Mouse (Mus musculus) testis, adult 2 months (tissue): ENCODE data around the gene Ybey. TPM values are rescaled to one million over a fixed set of nuclear protein-coding genes. Genes with fewer than 3 reads are reported as not detected.
A peak's percentile ranks its signal among the peaks of the same experiment; 100 is the strongest.

Experiments used
- H3K27ac ChIP-seq: fragments of 200-500 bp; 2 replicates; pipeline ENCODE4 v1.5.1; 2012; ENCODE audit warnings: low read depth, low read length; ENCODE audit not compliant: control insufficient read depth, insufficient read depth
- H3K27me3 ChIP-seq: fragments of 200-500 bp; 2 replicates; pipeline ENCODE4 v1.6.1; 2012; ENCODE audit warnings: mild to moderate bottlenecking, low read length, moderate library complexity; ENCODE audit not compliant: control insufficient read depth, insufficient read depth
- H3K36me3 ChIP-seq: fragments of 200-500 bp; 2 replicates; pipeline ENCODE4 v1.6.1; 2012; ENCODE audit warnings: mild to moderate bottlenecking, low read length; ENCODE audit not compliant: control insufficient read depth, insufficient read depth
- H3K4me1 ChIP-seq: fragments of 200-500 bp; 2 replicates; pipeline ENCODE4 v1.6.1; 2012; ENCODE audit warnings: low read length; ENCODE audit not compliant: control insufficient read depth, insufficient read depth
- H3K4me3 ChIP-seq: fragments of 200-500 bp; 2 replicates; pipeline ENCODE4 v1.5.1; 2012; ENCODE audit warnings: low read depth, mild to moderate bottlenecking, low read length, moderate library complexity, mixed read lengths; ENCODE audit not compliant: control insufficient read depth
- CTCF ChIP-seq: fragments of 200-500 bp; IDR thresholded peaks from 2 replicates; pipeline ENCODE4 v1.5.1; 2012; ENCODE audit warnings: low read depth, mild to moderate bottlenecking, inconsistent platforms, low read length, moderate library complexity; ENCODE audit not compliant: control insufficient read depth, insufficient read depth, insufficient replicate concordance
- POLR2A ChIP-seq: fragments of 200-500 bp; IDR thresholded peaks from 2 replicates; pipeline ENCODE4 v1.6.1; 2012; ENCODE audit warnings: low read depth, mild to moderate bottlenecking, inconsistent platforms, low read length, moderate library complexity; ENCODE audit not compliant: control insufficient read depth
- polyA plus RNA-seq: library from polyadenylated mRNA; depleted of rRNA; stranded (reverse); fragments of >200 nt; gene quantifications from 2 replicates; pipeline ENCODE4 v1.2.3, GENCODE M21; 2012

The Ybey gene
- polyA plus RNA-seq, 1 experiment = 1.2 TPM

DNA sequence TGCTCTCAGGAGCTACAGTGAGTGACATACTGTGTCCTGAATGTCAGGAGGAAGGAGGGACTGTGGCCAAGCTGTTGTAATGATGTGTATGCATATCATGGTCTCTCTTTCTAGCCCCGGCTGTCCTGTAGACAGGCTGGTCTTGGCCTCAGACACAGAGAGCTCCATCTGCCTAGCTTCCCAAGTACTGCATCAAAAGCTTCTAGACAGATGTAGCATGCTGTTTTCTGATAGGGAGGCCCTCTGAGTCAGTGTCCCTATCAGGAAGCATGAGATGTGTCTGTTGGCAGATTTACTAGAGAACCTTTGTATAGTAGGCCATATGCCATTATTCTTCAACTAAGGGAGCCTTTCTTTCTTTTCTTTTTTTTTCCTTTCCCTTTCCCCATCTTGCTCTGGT is 24.6 kb upstream of the Ybey start:
- Histone ChIP-seq H3K4me1 (no peaks in the 10 kb centered on the region), H3K27me3 (no peaks in the 10 kb centered on the region), H3K27ac (no peak overlapping the region), H3K4me3 (no peak overlapping the region), H3K36me3 (peaks cover 12% of the 10 kb centered on the region)
- TF ChIP-seq POLR2A (no peak), CTCF (no peak)

DNA sequence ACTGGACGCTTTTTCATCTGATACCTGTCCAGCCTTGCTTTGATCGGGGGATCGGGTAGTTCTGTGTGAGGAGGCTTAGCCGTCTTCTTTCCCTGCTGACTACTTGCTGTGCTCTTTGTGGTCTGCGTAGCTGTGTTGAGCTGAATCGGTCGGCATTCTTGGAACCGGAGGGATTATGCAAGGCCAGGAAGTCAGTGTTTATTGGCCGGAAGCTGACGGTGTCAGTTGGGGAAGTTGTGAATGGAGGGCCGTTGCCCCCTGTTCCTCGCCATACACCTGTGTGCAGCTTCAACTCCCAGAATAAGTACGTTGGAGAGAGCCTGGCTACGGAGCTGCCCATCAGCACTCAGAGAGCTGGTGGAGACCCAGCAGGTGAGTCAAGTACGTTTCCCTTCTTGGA is 20.3 kb upstream of the Ybey start:
- no peaks in the 10 kb centered on the region for H3K4me1 ChIP-seq
- no peaks in the 10 kb centered on the region for H3K27me3 ChIP-seq
- H3K36me3 ChIP-seq = peaks cover 13% of the 10 kb centered on the region
- no peak overlapping the region for H3K4me3 ChIP-seq
- TF ChIP-seq CTCF (no peak), POLR2A (no peak)
- no peak overlapping the region for H3K27ac ChIP-seq

DNA sequence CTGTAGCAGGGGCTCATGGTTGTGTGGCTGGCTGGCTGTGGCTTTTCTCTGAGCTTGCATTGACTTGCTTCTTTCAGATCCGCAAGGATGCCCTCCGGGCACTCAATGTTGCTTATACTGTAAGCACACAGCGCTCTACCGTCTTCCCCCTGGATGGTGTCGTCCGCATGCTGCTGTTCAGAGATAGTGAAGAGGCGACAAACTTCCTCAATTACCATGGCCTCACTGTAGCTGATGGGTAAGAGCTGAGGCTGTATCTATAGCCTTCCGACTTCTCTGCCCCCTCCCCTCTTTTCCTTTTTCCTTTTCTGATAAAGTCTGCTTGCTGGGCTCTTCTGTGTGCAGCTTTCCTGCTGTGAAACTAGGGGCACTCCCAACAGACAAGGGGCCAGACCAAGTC is 19.4 kb upstream of the Ybey start:
- no peak overlapping the region for H3K27ac ChIP-seq
- TF ChIP-seq CTCF (no peak), POLR2A (no peak)
- H3K27me3 ChIP-seq = no peaks in the 10 kb centered on the region
- peaks cover 14% of the 10 kb centered on the region for H3K36me3 ChIP-seq
- H3K4me3 ChIP-seq = no peak overlapping the region
- H3K4me1 ChIP-seq = no peaks in the 10 kb centered on the region

DNA sequence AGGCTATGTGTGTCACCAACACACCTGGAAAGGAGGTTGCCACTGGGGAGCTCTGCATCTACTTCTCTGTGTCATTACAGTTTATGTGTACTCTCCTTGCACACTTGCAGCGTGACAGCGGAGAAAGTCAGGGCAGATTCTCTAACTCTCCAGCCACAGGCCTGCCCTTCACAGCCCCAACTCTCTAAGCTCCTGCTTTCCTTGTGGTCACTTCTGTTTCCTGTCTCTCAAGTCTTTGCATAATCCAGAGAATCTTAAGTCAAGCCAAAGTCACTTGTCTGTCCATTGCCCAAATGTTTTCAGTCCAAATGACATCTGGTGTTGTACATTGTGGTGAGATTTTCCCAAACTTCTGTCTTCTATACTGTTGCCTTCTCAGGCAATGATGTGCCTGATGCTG is 17.4 kb upstream of the Ybey start:
- peaks cover 16% of the 10 kb centered on the region for H3K36me3 ChIP-seq
- H3K27me3 ChIP-seq = no peaks in the 10 kb centered on the region
- no peak overlapping the region for H3K4me3 ChIP-seq
- TF ChIP-seq CTCF (no peak), POLR2A (no peak)
- no peak overlapping the region for H3K27ac ChIP-seq
- no peaks in the 10 kb centered on the region for H3K4me1 ChIP-seq

DNA sequence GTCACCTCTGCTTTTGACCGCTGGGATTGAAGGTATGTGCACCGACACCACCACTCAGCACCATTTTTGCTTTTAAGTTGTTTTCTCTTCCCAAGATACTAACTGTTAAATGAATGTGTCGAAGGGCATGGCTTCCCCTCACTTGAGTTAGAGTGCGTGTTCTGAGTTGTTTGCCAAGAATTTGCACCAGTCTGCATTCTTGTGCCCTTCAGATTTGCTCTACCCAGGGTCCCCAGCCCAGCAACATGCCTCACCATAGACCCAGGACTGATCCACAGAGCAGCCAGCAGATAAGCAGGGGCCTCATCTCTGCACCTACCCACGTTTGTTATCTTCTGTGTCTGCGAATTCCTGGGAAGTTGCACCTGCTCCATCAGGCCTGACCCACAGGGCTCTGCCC is 12.6 kb upstream of the Ybey start:
- no peak for TF ChIP-seq CTCF
- TF ChIP-seq POLR2A = no peak
- no peaks in the 10 kb centered on the region for H3K27me3 ChIP-seq
- H3K4me3 ChIP-seq = no peak overlapping the region
- peaks cover 4% of the 10 kb centered on the region for H3K36me3 ChIP-seq
- no peaks in the 10 kb centered on the region for H3K4me1 ChIP-seq
- H3K27ac ChIP-seq = no peak overlapping the region

DNA sequence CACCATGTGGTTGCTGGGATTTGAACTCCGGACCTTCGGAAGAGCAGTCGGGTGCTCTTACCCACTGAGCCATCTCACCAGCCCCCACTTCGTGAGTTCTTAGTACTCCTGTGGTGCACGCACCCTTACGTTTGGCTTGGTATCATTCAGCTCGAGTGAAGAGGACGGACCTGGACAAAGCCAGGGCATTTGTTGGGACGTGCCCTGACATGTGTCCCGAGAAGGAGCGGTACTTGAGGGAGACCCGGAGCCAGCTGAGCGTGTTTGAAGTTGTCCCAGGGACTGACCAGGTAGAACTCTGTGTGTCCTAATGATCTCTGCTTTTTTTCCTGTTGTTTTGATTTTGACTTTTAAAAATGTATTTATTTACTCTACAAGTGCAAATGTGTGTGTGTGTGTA is 11.9 kb upstream of the Ybey start:
- H3K36me3 ChIP-seq = peaks cover 4% of the 10 kb centered on the region
- no peak for TF ChIP-seq POLR2A
- no peak for TF ChIP-seq CTCF
- H3K4me3 ChIP-seq = no peak overlapping the region
- H3K4me1 ChIP-seq = no peaks in the 10 kb centered on the region
- H3K27ac ChIP-seq = no peak overlapping the region
- no peaks in the 10 kb centered on the region for H3K27me3 ChIP-seq

DNA sequence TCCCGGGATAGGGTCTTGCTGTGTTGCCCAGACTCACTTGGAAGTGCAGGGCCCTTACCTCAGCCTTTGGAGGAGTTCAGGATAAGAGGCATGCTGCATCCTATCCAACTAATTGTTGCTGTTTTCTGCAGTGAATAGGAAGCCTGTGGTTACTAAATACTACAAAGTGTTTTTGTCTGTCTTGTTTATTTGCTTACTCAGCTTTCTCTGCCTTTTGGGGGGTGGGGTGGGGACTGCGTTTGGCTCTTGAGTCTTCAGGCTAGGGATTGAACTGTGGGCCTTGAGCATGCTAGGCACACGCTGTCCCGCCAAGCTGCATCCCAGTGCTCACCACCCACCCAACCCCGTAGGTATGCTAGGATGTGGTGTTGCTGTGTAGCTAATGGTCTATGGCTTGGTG is 4.8 kb upstream of the Ybey start:
- H3K4me1 ChIP-seq = no peaks in the 10 kb centered on the region; the same call in 1 of the 2 replicates
- H3K36me3 ChIP-seq = no peaks in the 10 kb centered on the region; the same call in 1 of the 2 replicates
- H3K4me3 ChIP-seq = no peak overlapping the region
- H3K27me3 ChIP-seq = no peaks in the 10 kb centered on the region
- TF ChIP-seq CTCF = no peak
- no peak for TF ChIP-seq POLR2A
- no peak overlapping the region for H3K27ac ChIP-seq

DNA sequence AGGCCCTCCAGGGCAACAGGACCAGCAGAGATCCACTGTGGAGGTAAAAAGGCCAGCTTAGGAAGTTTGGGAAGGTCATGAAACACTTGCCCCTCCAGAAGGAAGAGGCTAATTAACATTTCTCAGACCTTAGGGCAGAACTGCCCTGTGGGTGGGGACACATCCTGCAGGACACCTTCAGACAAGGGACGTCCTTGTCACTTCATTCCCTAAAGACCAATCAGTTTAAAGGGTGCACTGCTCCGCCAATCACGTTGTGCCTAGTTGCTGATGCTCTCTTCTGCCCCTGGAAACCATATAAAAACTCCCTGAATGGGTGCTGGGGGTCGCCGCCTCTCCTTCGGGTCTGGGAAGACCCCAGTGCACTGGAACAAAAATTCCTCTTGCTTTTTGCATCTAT is 6.2 kb downstream of the Ybey start:
- TF ChIP-seq POLR2A (no peak), CTCF (no peak)
- Histone ChIP-seq H3K4me3 (no peak overlapping the region), H3K36me3 (no peaks in the 10 kb centered on the region), H3K4me1 (0 out of 2 replicates have a peak, but pooled peaks cover 3% of the 10 kb centered on the region), H3K27ac (peak overlapping the region; percentile 66; the same call in 1 of the 2 replicates), H3K27me3 (no peaks in the 10 kb centered on the region)
